Mouse (Mus musculus) urinary bladder, adult 18-20 months (tissue): ENCODE measurements at regions not wholly inside any gene's neighbourhood (a gene's known extent, or its start where the extent isn't known, plus 50 kb on each side); places are given as distances from the start of the nearest gene placed in this dataset.

Experiments used
- DNase-seq, 2 experiments: peaks; one replicate each; pipeline ENCODE4 v3.0.0; 2022; ENCODE audit warnings: low spot score in 2 of 2, mixed read lengths in 2 of 2

- DNase-seq = no peak
Measured at GRCm38 (mm10) chr6:127298105-127298504, 146.1 kb upstream of the Ccnd2 start.

GRCm38 (mm10) chr6:127311192-127312054 is 135.2 kb upstream of the Parp11 start:
- no peak for DNase-seq

GRCm38 (mm10) chr6:127317309-127317708 is 129.3 kb upstream of the Parp11 start:
- no peak for DNase-seq

GRCm38 (mm10) chr6:127318746-127319582 is 127.7 kb upstream of the Parp11 start:
- no peak for DNase-seq

- no peak for DNase-seq
Measured at GRCm38 (mm10) chr6:127320600-127320999, 126.0 kb upstream of the Parp11 start.

- no peak for DNase-seq
Measured at GRCm38 (mm10) chr6:127321031-127321430, 125.6 kb upstream of the Parp11 start.

- no peak for DNase-seq
Measured at GRCm38 (mm10) chr6:127322398-127322797, 124.2 kb upstream of the Parp11 start.

GRCm38 (mm10) chr6:127324984-127325383 is 121.7 kb upstream of the Parp11 start:
- peak in 1 of 2 experiments; percentile 15 for DNase-seq

- no peak for DNase-seq
Measured at GRCm38 (mm10) chr6:127325596-127326332, 120.9 kb upstream of the Parp11 start.

- DNase-seq = no peak
Measured at GRCm38 (mm10) chr6:127326333-127326729, 120.3 kb upstream of the Parp11 start.

- no peak for DNase-seq
Measured at GRCm38 (mm10) chr6:127329191-127330014, 117.2 kb upstream of the Parp11 start.

- DNase-seq = peak; percentile 79 to 89
Measured at GRCm38 (mm10) chr6:127330015-127330705, 116.5 kb upstream of the Parp11 start.

GRCm38 (mm10) chr6:127331091-127331490 is 115.5 kb upstream of the Parp11 start:
- DNase-seq = no peak

- peak; percentile 32 to 63 for DNase-seq
Measured at GRCm38 (mm10) chr6:127334256-127334655, 112.4 kb upstream of the Parp11 start.

GRCm38 (mm10) chr6:127335462-127335886 is 111.2 kb upstream of the Parp11 start:
- DNase-seq = peak in 1 of 2 experiments; percentile 37

- DNase-seq = no peak
Measured at GRCm38 (mm10) chr6:127335996-127336660, 110.5 kb upstream of the Parp11 start.

GRCm38 (mm10) chr6:127336681-127337397 is 109.8 kb upstream of the Parp11 start:
- DNase-seq = no peak

- DNase-seq = no peak
Measured at GRCm38 (mm10) chr6:127337398-127337871, 109.2 kb upstream of the Parp11 start.

GRCm38 (mm10) chr6:127338412-127338811 is 108.2 kb upstream of the Parp11 start:
- no peak for DNase-seq
